Mouse (Mus musculus): ENCODE results near the gene Tox2. TPM values are rescaled to one million over a fixed set of nuclear protein-coding genes. Genes with fewer than 3 reads are reported as not detected.

The Tox2 gene
- polyA plus RNA-seq, 1 experiment, result 14.6 TPM

DNA sequence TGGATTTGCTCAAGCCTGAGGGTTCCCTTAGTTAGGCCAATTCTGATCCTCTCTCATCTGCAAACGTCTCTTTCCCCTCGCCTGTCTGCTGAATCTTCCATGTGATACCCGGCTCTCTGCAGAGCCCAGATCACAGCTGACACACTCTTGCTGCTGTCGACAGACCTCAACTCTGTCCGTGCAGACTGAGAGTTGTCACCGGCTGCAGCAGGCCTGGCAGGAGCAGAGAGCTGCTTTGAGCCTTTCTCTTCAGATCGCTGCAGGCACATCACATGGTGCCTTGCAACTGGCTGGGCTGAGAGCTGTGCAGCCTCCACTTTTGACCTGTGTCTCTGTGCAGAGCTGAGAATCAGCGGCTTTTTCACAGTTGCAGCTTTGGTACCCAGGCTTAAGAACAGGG, 37.0 kb downstream of the Tox2 start:
- TF ChIP-seq CTCF (IDR thresholded peaks at IDR 0.05; ENCODE audit: control insufficient read depth, insufficient read depth, insufficient replicate concordance, low read depth, low read length) (no peak), POLR2A (IDR thresholded peaks at IDR 0.05; ENCODE audit: control insufficient read depth, low read depth, low read length) (no peak)
- H3K4me3 ChIP-seq (ENCODE audit: control insufficient read depth, low read depth, low read length), result no peak overlapping the region
- no peaks in the 10 kb centered on the region for H3K27me3 ChIP-seq (ENCODE audit: control insufficient read depth, insufficient read depth, low read length)
- H3K36me3 ChIP-seq (ENCODE audit: control insufficient read depth, insufficient read depth, low read length), result no peaks in the 10 kb centered on the region
- H3K4me1 ChIP-seq (ENCODE audit: control insufficient read depth, insufficient read depth, low read length), result no peaks in the 10 kb centered on the region
- H3K27ac ChIP-seq (ENCODE audit: control insufficient read depth, insufficient read depth, low read depth, low read length), result no peak overlapping the region

DNA sequence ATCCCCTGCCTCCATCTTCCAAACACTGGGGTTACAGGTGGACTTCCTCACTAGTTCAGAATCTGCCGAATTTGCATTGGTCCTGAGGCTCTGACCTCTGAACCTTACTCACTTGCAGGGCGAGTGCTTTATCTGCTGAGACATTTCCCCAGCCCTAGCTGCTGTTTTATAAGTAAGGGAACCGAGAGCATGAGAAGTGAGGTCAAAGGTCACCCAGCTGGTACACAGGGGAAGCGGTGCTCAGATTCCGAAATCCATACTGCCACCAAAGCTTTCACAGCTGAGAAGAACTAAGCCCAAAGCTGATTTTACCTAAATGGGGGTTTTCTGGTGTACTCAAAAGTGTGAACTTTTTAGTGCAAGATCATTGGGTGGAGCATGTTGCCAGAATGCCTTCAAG, 38.9 kb downstream of the Tox2 start:
- Histone ChIP-seq H3K27ac (ENCODE audit: control insufficient read depth, insufficient read depth, low read depth, low read length) (no peak overlapping the region), H3K36me3 (ENCODE audit: control insufficient read depth, insufficient read depth, low read length) (no peaks in the 10 kb centered on the region), H3K4me3 (ENCODE audit: control insufficient read depth, low read depth, low read length) (no peak overlapping the region), H3K4me1 (ENCODE audit: control insufficient read depth, insufficient read depth, low read length) (no peaks in the 10 kb centered on the region), H3K27me3 (ENCODE audit: control insufficient read depth, insufficient read depth, low read length) (no peaks in the 10 kb centered on the region)
- TF ChIP-seq CTCF (IDR thresholded peaks at IDR 0.05; ENCODE audit: control insufficient read depth, insufficient read depth, insufficient replicate concordance, low read depth, low read length) (no peak), POLR2A (IDR thresholded peaks at IDR 0.05; ENCODE audit: control insufficient read depth, low read depth, low read length) (no peak)

DNA sequence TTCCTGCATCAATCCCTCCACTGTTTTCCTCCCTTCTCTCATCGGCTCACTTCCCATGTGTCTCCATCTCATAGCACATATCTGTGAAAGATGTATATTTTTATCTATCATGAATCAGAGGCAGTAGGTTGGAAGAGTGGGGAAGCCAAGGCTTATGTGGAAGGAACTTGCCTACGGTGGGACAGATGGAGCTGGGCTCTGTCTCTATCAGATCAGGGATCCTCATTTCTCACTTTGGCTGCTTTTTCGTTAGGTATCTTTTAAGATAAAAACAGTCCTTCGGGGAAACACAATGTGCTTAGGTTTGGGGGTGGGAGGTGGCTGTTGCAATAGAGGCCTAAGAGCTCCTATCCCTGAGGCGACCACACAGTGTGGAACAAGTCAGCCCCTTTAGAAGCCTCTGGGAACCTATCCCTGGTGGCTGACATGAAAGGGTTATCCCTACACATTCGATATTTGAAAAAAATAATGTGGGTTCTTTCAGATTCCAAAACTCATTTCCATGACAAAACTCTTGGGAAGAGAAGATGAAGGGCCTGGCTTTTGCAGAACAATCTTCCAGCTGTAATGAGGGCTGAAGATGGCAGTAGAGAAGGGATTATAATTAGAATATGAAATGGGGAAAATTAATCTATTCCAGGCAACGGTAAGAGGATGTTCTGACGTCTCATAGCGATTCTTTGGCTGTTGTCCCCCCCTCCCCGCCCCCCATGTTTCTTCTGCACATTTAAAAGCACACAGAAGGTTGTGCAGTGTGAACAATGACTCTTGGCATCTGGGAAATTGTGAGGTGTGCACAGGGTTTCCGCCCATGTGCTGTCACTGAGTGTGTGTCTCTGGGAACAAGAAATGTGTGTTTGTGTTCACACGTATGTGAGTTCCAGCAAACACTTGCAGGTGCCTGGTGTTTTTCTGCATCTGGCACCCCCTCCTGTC, 41.3 kb downstream of the Tox2 start:
- no peaks in the 10 kb centered on the region for H3K4me1 ChIP-seq (ENCODE audit: control insufficient read depth, insufficient read depth, low read length)
- H3K27ac ChIP-seq (ENCODE audit: control insufficient read depth, insufficient read depth, low read depth, low read length), result no peak overlapping the region
- no peaks in the 10 kb centered on the region for H3K36me3 ChIP-seq (ENCODE audit: control insufficient read depth, insufficient read depth, low read length)
- no peak overlapping the region for H3K4me3 ChIP-seq (ENCODE audit: control insufficient read depth, low read depth, low read length)
- TF ChIP-seq POLR2A (IDR thresholded peaks at IDR 0.05; ENCODE audit: control insufficient read depth, low read depth, low read length), result no peak
- TF ChIP-seq CTCF (IDR thresholded peaks at IDR 0.05; ENCODE audit: control insufficient read depth, insufficient read depth, insufficient replicate concordance, low read depth, low read length), result no peak
- H3K27me3 ChIP-seq (ENCODE audit: control insufficient read depth, insufficient read depth, low read length), result no peaks in the 10 kb centered on the region

DNA sequence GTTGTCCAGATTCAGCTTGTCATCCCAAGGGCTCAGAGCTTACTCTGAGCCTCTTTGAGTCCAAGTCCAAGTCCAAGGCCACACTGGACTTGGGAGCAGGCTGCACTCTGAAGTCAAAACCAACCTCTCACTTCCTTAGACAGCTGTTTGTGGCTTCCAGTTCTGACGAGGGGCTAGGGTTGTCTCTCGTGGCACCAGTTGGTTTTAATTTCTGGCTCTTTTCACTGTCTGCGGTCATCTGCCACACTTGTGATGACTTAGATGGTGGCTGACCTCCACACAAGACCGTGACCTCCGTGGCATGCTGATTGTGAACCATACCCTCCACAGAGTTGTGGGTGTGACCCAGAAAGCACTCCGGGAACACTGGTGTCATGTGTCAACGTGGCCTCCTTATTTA, 46.0 kb downstream of the Tox2 start:
- H3K27me3 ChIP-seq (ENCODE audit: control insufficient read depth, insufficient read depth, low read length), result no peaks in the 10 kb centered on the region
- H3K4me3 ChIP-seq (ENCODE audit: control insufficient read depth, low read depth, low read length), result no peak overlapping the region
- no peaks in the 10 kb centered on the region for H3K4me1 ChIP-seq (ENCODE audit: control insufficient read depth, insufficient read depth, low read length)
- H3K36me3 ChIP-seq (ENCODE audit: control insufficient read depth, insufficient read depth, low read length), result no peaks in the 10 kb centered on the region
- TF ChIP-seq POLR2A (IDR thresholded peaks at IDR 0.05; ENCODE audit: control insufficient read depth, low read depth, low read length) (no peak), CTCF (IDR thresholded peaks at IDR 0.05; ENCODE audit: control insufficient read depth, insufficient read depth, insufficient replicate concordance, low read depth, low read length) (no peak)
- H3K27ac ChIP-seq (ENCODE audit: control insufficient read depth, insufficient read depth, low read depth, low read length), result no peak overlapping the region

DNA sequence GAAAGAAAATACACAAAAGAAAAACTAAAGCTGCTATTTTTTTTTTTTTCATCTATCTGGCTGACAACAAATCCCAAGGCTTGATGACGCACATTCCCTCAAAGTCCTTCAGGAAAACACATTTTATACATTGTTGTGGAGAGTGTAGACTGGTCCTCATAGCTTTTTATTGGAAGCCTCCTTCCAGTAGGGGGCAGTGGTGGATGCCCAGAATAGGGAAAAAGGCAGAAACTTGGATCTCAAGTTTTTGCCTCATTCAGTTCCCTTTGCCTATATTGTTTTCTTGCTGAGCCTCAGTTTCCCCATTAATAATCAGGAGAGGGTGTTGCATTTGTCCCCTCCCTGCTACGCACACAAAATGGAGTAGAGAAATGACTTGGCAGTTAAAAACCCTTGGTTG, 49.7 kb downstream of the Tox2 start:
- Histone ChIP-seq H3K36me3 (ENCODE audit: control insufficient read depth, insufficient read depth, low read length) (no peaks in the 10 kb centered on the region), H3K27me3 (ENCODE audit: control insufficient read depth, insufficient read depth, low read length) (no peaks in the 10 kb centered on the region), H3K4me3 (ENCODE audit: control insufficient read depth, low read depth, low read length) (no peak overlapping the region), H3K4me1 (ENCODE audit: control insufficient read depth, insufficient read depth, low read length) (no peaks in the 10 kb centered on the region), H3K27ac (ENCODE audit: control insufficient read depth, insufficient read depth, low read depth, low read length) (no peak overlapping the region)
- TF ChIP-seq POLR2A (IDR thresholded peaks at IDR 0.05; ENCODE audit: control insufficient read depth, low read depth, low read length) (no peak), CTCF (IDR thresholded peaks at IDR 0.05; ENCODE audit: control insufficient read depth, insufficient read depth, insufficient replicate concordance, low read depth, low read length) (no peak)

DNA sequence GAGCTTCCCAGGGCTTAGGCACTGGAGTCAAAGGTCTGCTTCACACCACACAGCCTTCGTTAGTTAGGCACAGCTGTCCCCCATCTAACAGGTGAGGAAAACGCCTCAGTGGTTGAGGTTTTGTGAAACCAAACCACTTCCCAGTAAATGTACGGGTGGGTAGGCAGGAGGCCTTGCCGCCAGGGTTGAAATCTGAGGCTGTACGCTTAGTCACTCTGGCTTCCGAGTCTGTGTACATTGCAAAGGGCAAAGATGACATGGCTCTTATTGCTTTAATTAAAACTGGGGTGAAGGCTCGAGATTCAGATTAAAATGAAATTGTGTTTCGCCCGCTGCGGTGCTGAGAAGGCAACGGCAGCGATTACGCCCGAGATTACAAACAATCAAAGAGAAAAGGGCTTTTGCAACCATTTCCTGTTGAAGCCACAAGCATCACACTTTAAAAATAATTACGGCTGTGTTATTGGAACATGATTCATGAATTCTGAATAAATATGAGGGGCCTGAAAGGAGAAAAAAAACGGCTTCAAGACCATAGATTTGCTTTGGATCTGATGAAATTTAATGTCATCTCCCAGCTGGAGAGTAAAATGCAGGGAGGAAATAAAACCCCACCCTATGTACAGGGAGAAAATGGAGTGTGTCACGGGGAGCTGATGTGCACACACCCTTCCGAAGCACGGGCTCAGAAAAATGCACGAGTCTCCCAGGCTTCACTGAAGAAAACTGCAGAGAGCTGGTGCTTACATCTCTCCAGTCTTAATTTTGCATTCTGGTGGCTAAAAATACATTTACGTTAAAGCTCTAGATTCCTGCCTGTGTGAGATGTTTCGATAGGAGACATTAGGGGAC, 50.5 kb downstream of the Tox2 start:
- Histone ChIP-seq H3K27ac (ENCODE audit: control insufficient read depth, insufficient read depth, low read depth, low read length) (no peak overlapping the region), H3K36me3 (ENCODE audit: control insufficient read depth, insufficient read depth, low read length) (no peaks in the 10 kb centered on the region)

DNA sequence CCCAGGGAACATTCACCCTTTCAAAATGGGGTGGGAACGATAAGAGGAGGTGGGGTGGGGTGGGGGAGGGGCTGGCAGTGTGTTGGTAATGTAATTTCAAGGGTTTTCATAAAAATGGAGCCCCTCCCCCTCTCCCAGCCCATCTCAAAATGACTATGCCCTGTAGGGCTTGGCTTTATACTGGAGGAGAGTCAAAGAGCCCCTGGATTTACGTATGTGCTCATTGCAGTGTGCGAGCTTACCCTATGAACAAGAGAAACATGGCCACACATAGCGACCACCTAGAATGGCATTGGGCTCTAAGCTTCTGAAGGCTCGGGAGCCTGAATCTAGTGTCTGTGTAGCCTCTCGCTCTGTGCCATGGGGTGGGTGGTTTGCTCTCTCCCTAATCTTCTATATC, 51.3 kb downstream of the Tox2 start:
- Histone ChIP-seq H3K27me3 (ENCODE audit: control insufficient read depth, insufficient read depth, low read length) (no peaks in the 10 kb centered on the region), H3K4me3 (ENCODE audit: control insufficient read depth, low read depth, low read length) (no peak overlapping the region), H3K4me1 (ENCODE audit: control insufficient read depth, insufficient read depth, low read length) (no peaks in the 10 kb centered on the region), H3K27ac (ENCODE audit: control insufficient read depth, insufficient read depth, low read depth, low read length) (no peak overlapping the region), H3K36me3 (ENCODE audit: control insufficient read depth, insufficient read depth, low read length) (no peaks in the 10 kb centered on the region)
- TF ChIP-seq CTCF (IDR thresholded peaks at IDR 0.05; ENCODE audit: control insufficient read depth, insufficient read depth, insufficient replicate concordance, low read depth, low read length), result no peak
- TF ChIP-seq POLR2A (IDR thresholded peaks at IDR 0.05; ENCODE audit: control insufficient read depth, low read depth, low read length), result no peak

More for the DNA sequence above, 50.5 kb downstream of the Tox2 start:
- no peak for TF ChIP-seq POLR2A (IDR thresholded peaks at IDR 0.05; ENCODE audit: control insufficient read depth, low read depth, low read length)
- TF ChIP-seq CTCF (IDR thresholded peaks at IDR 0.05; ENCODE audit: control insufficient read depth, insufficient read depth, insufficient replicate concordance, low read depth, low read length), result no peak
- Histone ChIP-seq H3K4me1 (ENCODE audit: control insufficient read depth, insufficient read depth, low read length) (no peaks in the 10 kb centered on the region), H3K27me3 (ENCODE audit: control insufficient read depth, insufficient read depth, low read length) (no peaks in the 10 kb centered on the region), H3K4me3 (ENCODE audit: control insufficient read depth, low read depth, low read length) (no peak overlapping the region)
